Mouse (Mus musculus): Measurements from ENCODE around the gene Gm20883. TPM values are rescaled to one million over a fixed set of nuclear protein-coding genes. Genes with fewer than 3 reads are reported as not detected.

Gene Gm20883
- not detected in 2 replicates for polyA plus RNA-seq (2021; fragmentation: Nextera tagmentation)
- long read RNA-seq, experiment 1 = 0 reads
- long read RNA-seq, experiment 2 = 0 reads

DNA sequence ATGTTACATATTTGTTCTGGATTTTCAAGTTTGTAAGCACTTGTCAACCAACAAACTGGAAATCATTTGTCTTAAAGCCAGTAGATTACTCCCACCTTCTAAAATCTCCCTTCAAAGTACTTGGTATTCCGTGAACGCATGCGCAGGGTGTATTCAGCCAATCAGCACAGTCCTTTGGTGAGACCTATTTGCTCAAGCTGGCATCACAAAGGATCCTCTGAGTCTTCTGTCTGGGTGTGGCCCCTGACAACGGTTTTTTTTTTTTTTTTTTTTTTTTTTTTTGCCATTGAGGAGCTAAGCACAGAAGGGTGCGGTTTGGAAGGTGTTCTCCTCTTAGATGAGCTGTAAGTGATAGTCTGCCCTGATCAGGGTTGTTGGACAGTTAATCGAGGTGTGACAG, at the start of gene Gm20883:
Gm20883 (plus strand) TSS at position 301 of the 400 bp plus-strand sequence.

Measured in layer of hippocampus, adult 6 months (tissue).